In genomic region chrX:166147158-166147846, GRCm38 (mm10) we compare ENCODE assay signal across 10 mouse cellular contexts. TPM values are rescaled to one million over a fixed set of nuclear protein-coding genes. Genes with fewer than 3 reads are reported as not detected.
DNase-seq lines count a peak whose midpoint lies in the region; ATAC-seq and TF ChIP-seq lines count a peak whose summit lies in the region.
"Had no signal": no experiment of that assay in that cellular context is flagged by ENCODE, and none has a peak within 500 bp of the region (broad histone marks: within the 10 kb centered on the region; RNA-seq: fewer than 3 reads in every experiment).

No protein-coding gene starts in this region.

- H3K36me3 ChIP-seq in forebrain, postnatal 0 days (ENCODE audit: insufficient read depth): no peaks in the 10 kb centered on the region
- no peaks in the 10 kb centered on the region for H3K36me3 ChIP-seq in heart, adult 2 months (ENCODE audit: control insufficient read depth, insufficient read depth, low read length)
- H3K36me3 ChIP-seq: heart, embryonic 13.5 days had no signal

- H3K4me2 ChIP-seq in forebrain, postnatal 0 days (ENCODE audit: low read depth): peak overlapping the region; percentile 35
- H3K4me2 ChIP-seq: heart, embryonic 13.5 days had no signal

- TF ChIP-seq POLR2A in olfactory bulb, adult 2 months (IDR thresholded peaks at IDR 0.05; ENCODE audit: insufficient read depth, low read depth, low read length): no peak
- TF ChIP-seq POLR2A in heart, adult 2 months (IDR thresholded peaks at IDR 0.05; ENCODE audit: insufficient read depth, low read depth, low read length): no peak

- intact Hi-C loops in left cerebral cortex, adult 2 months (cut with DNase I): loop anchor here (2.0 to 5.0 kb wide), 3 partner anchors 821 to 1605 kb away; partner anchors contain the start of gene Glra2
- intact Hi-C loops in heart, adult 2 months (cut with DNase I): no loop called here

- no peak overlapping the region for H3K27ac ChIP-seq in left cerebral cortex, adult 2 months
- no peak overlapping the region for H3K27ac ChIP-seq in forebrain, postnatal 0 days (ENCODE audit: low read depth, low read length)
- H3K27ac ChIP-seq in olfactory bulb, adult 2 months (ENCODE audit: insufficient read depth, low read depth, low read length): no peak overlapping the region
- no peak overlapping the region for H3K27ac ChIP-seq in heart, adult 2 months
- H3K27ac ChIP-seq: heart, embryonic 13.5 days had no signal

- no peak for DNase-seq in left cerebral cortex, adult 2 months (ENCODE audit: extremely low spot score in 1 of 2, low spot score in 2 of 2)
- no peak for DNase-seq in left cerebral cortex, adult 11 months (ENCODE audit: low spot score)
- peak; percentile 15 for DNase-seq in embryo, embryonic 10.5 days (ENCODE audit: low spot score)
- DNase-seq in forebrain, postnatal 0 days: peak; percentile 74
- no peak for DNase-seq in heart, adult 2 months
- DNase-seq in c-Kit-positive CD71-positive TER-119-positive erythroid progenitor cells, embryonic 14.5 days (ENCODE audit: low spot score): no peak
- DNase-seq: kidney, adult 18-20 months; thymus, postnatal 14 days had no signal

- no peaks in the 10 kb centered on the region for H3K79me2 ChIP-seq in heart, adult 2 months (replicated peaks; ENCODE audit: control insufficient read depth, insufficient read depth, low read length)

- no peak overlapping the region for H3K9ac ChIP-seq in forebrain, postnatal 0 days
- H3K9ac ChIP-seq in heart, adult 2 months (ENCODE audit: low read depth, low read length): no peak overlapping the region
- H3K9ac ChIP-seq: heart, embryonic 13.5 days had no signal

- no peak overlapping the region for H3K4me3 ChIP-seq in left cerebral cortex, adult 2 months
- H3K4me3 ChIP-seq in forebrain, postnatal 0 days (ENCODE audit: low read depth, low read length): no peak overlapping the region
- peak overlapping the region; percentile 40 for H3K4me3 ChIP-seq in olfactory bulb, adult 2 months (ENCODE audit: insufficient read depth, low read depth, low read length)
- H3K4me3 ChIP-seq in heart, adult 2 months: no peak overlapping the region
- H3K4me3 ChIP-seq: heart, embryonic 13.5 days had no signal

- H3K4me1 ChIP-seq in forebrain, postnatal 0 days (ENCODE audit: insufficient read depth): no peaks in the 10 kb centered on the region
- no peaks in the 10 kb centered on the region for H3K4me1 ChIP-seq in olfactory bulb, adult 2 months (ENCODE audit: control insufficient read depth, insufficient read depth, low read length)
- H3K4me1 ChIP-seq in heart, adult 2 months (ENCODE audit: control insufficient read depth, insufficient read depth, low read length): no peaks in the 10 kb centered on the region
- H3K4me1 ChIP-seq: heart, embryonic 13.5 days had no signal

- TF ChIP-seq EP300 in heart, adult 2 months (IDR thresholded peaks at IDR 0.05; ENCODE audit: insufficient read depth, low read depth, low read length): no peak

- peak; percentile 47 for TF ChIP-seq CTCF in left cerebral cortex, adult 2 months (IDR thresholded peaks at IDR 0.05)
- peak; percentile 63 for TF ChIP-seq CTCF in forebrain, postnatal 0 days (IDR thresholded peaks at IDR 0.05; ENCODE audit: low read depth)
- TF ChIP-seq CTCF in olfactory bulb, adult 2 months (IDR thresholded peaks at IDR 0.05; ENCODE audit: insufficient read depth, low read depth, low read length): no peak
- TF ChIP-seq CTCF in heart, adult 2 months (IDR thresholded peaks at IDR 0.05): no peak

- WGBS in forebrain, postnatal 0 days: 42% methylated on average over 15 of the region's 15 CpGs
- WGBS in olfactory bulb, adult 2 months: 27% methylated on average over 15 of the region's 15 CpGs
- WGBS in heart, adult 2 months: 75% methylated on average over 15 of the region's 15 CpGs

- no peaks in the 10 kb centered on the region for H3K27me3 ChIP-seq in forebrain, postnatal 0 days (ENCODE audit: insufficient read depth, low read length)
- H3K27me3 ChIP-seq in heart, adult 2 months (ENCODE audit: control insufficient read depth, insufficient read depth, low read length): no peaks in the 10 kb centered on the region
- H3K27me3 ChIP-seq: heart, embryonic 13.5 days had no signal

- H3K9me3 ChIP-seq in forebrain, postnatal 0 days (ENCODE audit: low read length): no peaks in the 10 kb centered on the region
- H3K9me3 ChIP-seq: heart, embryonic 13.5 days had no signal

- peak; percentile 95 for ATAC-seq in forebrain, postnatal 0 days

RNA-seq across cellular contexts. Expression of gene Gemin8, which starts 23.0 kb away (rescaled TPM):
- 10 to 100 TPM; 12.8 to 14.1 TPM for total RNA-seq in left cerebral cortex, adult 2 months (2021)
- 6.8 and 7.4 TPM in 2 replicates for total RNA-seq in forebrain, postnatal 0 days (2014; rRNA removed)
- 8.0 and 8.5 TPM in 2 replicates for polyA plus RNA-seq in forebrain, postnatal 0 days (2015; fragmentation: Nextera tagmentation; extraction: Ambion mirVana)
- not detected in 2 replicates for polyA plus RNA-seq in olfactory bulb, adult 2 months (2012; ENCODE audit: insufficient read depth, insufficient read length, low replicate concordance, missing spikeins)
- total RNA-seq in heart, adult 2 months (2021): 1 to 10 TPM; 2.6 to 2.7 TPM
- 3.3 and 4.4 TPM in 2 replicates for polyA plus RNA-seq in heart, adult 2 months (2012; rRNA removed)

Comparison
In these comparisons a context has a peak if more than half of its experiments do, and no peak if none do; other contexts are left out.
1. DNase-seq: peak in embryo, embryonic 10.5 days (single experiment) and forebrain, postnatal 0 days (single experiment); none in left cerebral cortex, adult 2 months (0 of 2), left cerebral cortex, adult 11 months (single experiment), heart, adult 2 months (0 of 2) and c-Kit-positive CD71-positive TER-119-positive erythroid progenitor cells, embryonic 14.5 days (single experiment).
2. CTCF ChIP-seq: peak in left cerebral cortex, adult 2 months (single experiment) and forebrain, postnatal 0 days (single experiment); none in olfactory bulb, adult 2 months (single experiment) and heart, adult 2 months (single experiment).